Mouse (Mus musculus): ENCODE results near the gene Atp5h. TPM values are rescaled to one million over a fixed set of nuclear protein-coding genes. Genes with fewer than 3 reads are reported as not detected.

Gene Atp5h
- polyA plus RNA-seq (2015; fragmentation: Nextera tagmentation; extraction: Ambion mirVana), result 692 and 747 TPM in 2 replicates

GRCm38 (mm10) chr11:115419531-115420237 is at the start of gene Atp5h, which contains the start of gene Kctd2:
Gene Atp5h, minus strand, starts transcription at chr11:115419962.
Gene Kctd2, plus strand, starts transcription at chr11:115420128.

GRCm38 (mm10) chr11:115462243-115462891 is 42.6 kb upstream of the Atp5h start, which contains the start of gene Slc16a5:
Gene Slc16a5, plus strand, starts transcription at chr11:115462474.

DNA sequence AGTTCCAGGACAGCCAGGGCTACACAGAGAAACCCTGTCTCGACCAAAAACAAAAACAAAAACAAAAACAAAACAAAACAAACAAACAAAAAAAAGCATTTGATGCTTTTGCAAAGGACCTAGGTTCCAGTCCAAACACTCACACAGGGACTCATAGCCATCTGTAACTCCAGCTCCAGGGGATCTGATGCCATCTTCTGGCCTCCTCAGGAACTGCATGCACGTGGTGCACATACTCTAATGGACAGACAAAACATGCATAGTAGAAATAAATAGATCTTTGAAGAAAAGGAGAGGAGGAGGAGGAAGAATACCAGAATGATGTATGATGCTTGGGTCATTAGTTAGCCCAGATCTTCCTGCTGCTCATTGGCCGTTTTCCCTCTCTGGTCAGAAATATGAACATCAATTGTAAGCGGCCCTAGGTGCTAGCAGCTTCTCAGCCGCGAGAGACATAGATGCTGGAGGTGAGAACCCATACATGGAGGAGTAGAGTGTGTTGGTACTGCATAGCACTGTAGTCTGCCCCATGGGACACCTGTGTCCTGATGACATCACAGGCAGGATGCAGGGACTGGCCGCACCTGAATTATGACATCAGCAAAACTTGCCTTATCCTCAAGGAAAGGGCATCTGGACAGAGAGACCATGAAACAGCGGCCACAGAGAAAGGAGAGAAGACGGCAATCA is 20.3 kb upstream of the Atp5h start, which contains the start of gene Trim80:
Gene Trim80, plus strand, starts transcription at position 640 of the 690 bp plus-strand sequence.

DNA sequence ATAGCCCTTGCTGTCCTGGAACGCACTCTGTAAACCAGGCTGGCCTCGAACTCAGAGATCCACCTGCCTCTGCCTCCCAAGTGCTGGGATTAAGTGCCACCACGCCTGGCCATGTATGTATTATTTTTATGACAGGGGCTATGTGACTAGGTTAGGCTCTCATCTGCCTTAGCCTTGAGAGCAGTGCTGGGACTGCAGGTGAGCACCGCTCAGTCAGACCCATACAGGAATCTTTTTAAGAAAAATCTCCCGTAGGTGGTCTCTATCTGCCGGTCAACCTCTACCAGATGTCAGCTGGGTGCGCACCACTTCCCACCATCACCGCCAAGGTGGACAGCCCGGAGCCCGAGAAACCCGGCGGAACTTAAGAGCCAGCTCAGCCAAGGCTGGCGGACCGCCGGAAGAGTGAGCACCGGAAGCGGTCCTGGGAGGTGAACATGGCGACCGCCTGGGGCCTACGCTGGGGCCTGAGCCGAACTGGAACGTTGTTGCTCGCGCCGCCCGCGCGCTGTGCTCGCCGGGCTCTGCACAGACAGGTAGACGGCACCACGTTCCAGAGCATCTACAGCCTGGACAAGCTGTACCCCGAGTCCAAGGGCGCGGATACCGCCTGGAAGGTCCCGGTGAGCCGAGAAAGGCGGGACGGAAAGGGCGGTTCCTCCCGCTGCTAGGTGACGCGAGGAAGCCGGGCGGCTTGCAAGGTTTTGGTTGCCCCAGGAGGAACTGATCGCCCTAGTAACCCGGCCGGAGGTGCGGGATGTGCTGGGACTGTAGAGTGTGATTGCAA is 16.2 kb downstream of the Atp5h start, which contains the start of gene Mrpl58:
Gene Mrpl58, plus strand, starts transcription at position 415 of the 787 bp plus-strand sequence.

DNA sequence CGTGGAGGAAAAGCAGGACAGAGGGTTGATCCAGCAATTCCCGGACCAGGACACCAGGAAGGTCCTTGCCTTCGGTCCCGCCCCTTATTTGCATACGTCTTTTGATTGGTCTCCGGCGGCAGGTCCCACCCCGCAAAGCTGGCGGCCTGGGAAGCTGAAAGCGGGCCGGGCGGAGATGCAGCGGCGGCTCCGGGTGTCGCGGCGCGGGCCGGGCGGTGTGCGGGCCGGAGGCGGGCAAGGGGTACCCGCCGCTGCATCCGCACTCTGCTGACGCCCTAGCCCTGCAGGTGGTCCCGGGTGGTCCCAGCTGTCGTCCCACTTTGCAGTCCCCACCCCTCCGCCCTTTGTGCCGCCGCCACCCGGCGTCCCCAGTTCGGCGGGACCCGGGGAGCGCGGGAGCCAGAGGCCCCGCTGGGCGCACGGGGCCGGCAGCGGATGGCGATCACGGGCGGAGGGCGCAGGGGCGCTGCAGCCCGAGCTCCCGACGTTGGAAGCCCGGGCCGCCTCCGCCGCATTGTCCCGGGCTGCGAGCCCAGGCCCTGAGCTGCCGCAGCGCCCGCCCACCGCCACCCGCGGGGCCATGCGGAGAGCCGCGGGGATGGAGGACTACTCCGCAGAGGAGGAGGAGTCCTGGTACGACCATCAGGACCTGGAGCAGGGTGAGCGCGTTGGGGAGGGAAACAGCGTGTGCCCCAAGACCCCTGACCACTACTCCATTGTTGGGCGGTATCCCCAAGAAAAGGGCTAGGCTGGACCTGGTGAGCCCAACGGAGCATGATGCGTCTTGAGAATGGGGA is 37.8 kb downstream of the Atp5h start, which contains the start of gene Cdr2l:
Gene Cdr2l, plus strand, starts transcription at position 174 of the 797 bp plus-strand sequence.

GRCm38 (mm10) chr11:115367395-115367944 is 52.3 kb downstream of the Atp5h start, which contains the start of gene Hid1:
Gene Hid1, minus strand, starts transcription at chr11:115367756.

Other genes starting within 250 kb of the Atp5h start
- gene Tmem104, start 232.5 kb downstream of the Atp5h start, polyA plus RNA-seq (2015; fragmentation: Nextera tagmentation; extraction: Ambion mirVana), result 4.7 and 7.3 TPM in 2 replicates
- 14.3 and 14.4 TPM in 2 replicates for gene Nat9, start 232.1 kb downstream of the Atp5h start, polyA plus RNA-seq (2015; fragmentation: Nextera tagmentation; extraction: Ambion mirVana)
- gene Grin2c, start 152.7 kb downstream of the Atp5h start, polyA plus RNA-seq (2015; fragmentation: Nextera tagmentation; extraction: Ambion mirVana), result 0.07 and 0.08 TPM in 2 replicates
- gene Fdxr, start 142.9 kb downstream of the Atp5h start, polyA plus RNA-seq (2015; fragmentation: Nextera tagmentation; extraction: Ambion mirVana), result 9.7 and 10.0 TPM in 2 replicates
- gene Fads6, start 122.3 kb downstream of the Atp5h start, polyA plus RNA-seq (2015; fragmentation: Nextera tagmentation; extraction: Ambion mirVana), result 0.24 and 0.33 TPM in 2 replicates
- not detected in 2 replicates for gene Otop2, start 112.8 kb downstream of the Atp5h start, polyA plus RNA-seq (2015; fragmentation: Nextera tagmentation; extraction: Ambion mirVana)
- gene Ush1g, start 97.9 kb downstream of the Atp5h start, polyA plus RNA-seq (2015; fragmentation: Nextera tagmentation; extraction: Ambion mirVana), result 0.65 and 0.70 TPM in 2 replicates
- gene Otop3, start 85.2 kb downstream of the Atp5h start, polyA plus RNA-seq (2015; fragmentation: Nextera tagmentation; extraction: Ambion mirVana), result not detected in 2 replicates
- gene Hid1, start 52.2 kb downstream of the Atp5h start, polyA plus RNA-seq (2015; fragmentation: Nextera tagmentation; extraction: Ambion mirVana), result 1.3 and 2.2 TPM in 2 replicates
- 2.9 and 4.3 TPM in 2 replicates for gene Cdr2l, start 38.0 kb downstream of the Atp5h start, polyA plus RNA-seq (2015; fragmentation: Nextera tagmentation; extraction: Ambion mirVana)
- gene Mrpl58, start 16.2 kb downstream of the Atp5h start, polyA plus RNA-seq (2015; fragmentation: Nextera tagmentation; extraction: Ambion mirVana), result 80.9 and 91.3 TPM in 2 replicates
- 9.5 and 13.2 TPM in 2 replicates for gene Kctd2, start 166 bp upstream of the Atp5h start, polyA plus RNA-seq (2015; fragmentation: Nextera tagmentation; extraction: Ambion mirVana)
- gene Trim80, start 20.6 kb upstream of the Atp5h start, polyA plus RNA-seq (2015; fragmentation: Nextera tagmentation; extraction: Ambion mirVana), result not detected in 2 replicates
- gene Slc16a5, start 42.5 kb upstream of the Atp5h start, polyA plus RNA-seq (2015; fragmentation: Nextera tagmentation; extraction: Ambion mirVana), result 0.08 and 0.19 TPM in 2 replicates
- gene Armc7, start 55.7 kb upstream of the Atp5h start, polyA plus RNA-seq (2015; fragmentation: Nextera tagmentation; extraction: Ambion mirVana), result 7.4 and 8.5 TPM in 2 replicates
- gene Nt5c, start 71.9 kb upstream of the Atp5h start, polyA plus RNA-seq (2015; fragmentation: Nextera tagmentation; extraction: Ambion mirVana), result 83.3 and 90.8 TPM in 2 replicates
- 280 and 285 TPM in 2 replicates for gene Jpt1, start 94.4 kb upstream of the Atp5h start, polyA plus RNA-seq (2015; fragmentation: Nextera tagmentation; extraction: Ambion mirVana)
- 581 and 592 TPM in 2 replicates for gene Sumo2, start 116.3 kb upstream of the Atp5h start, polyA plus RNA-seq (2015; fragmentation: Nextera tagmentation; extraction: Ambion mirVana)
- 133 and 153 TPM in 2 replicates for gene Nup85, start 144.5 kb upstream of the Atp5h start, polyA plus RNA-seq (2015; fragmentation: Nextera tagmentation; extraction: Ambion mirVana)
- 48.3 and 49.0 TPM in 2 replicates for gene Mrps7, start 184.0 kb upstream of the Atp5h start, polyA plus RNA-seq (2015; fragmentation: Nextera tagmentation; extraction: Ambion mirVana)
- 8.6 and 8.9 TPM in 2 replicates for gene Gga3, start 184.1 kb upstream of the Atp5h start, polyA plus RNA-seq (2015; fragmentation: Nextera tagmentation; extraction: Ambion mirVana)
- gene Mif4gd, start 193.0 kb upstream of the Atp5h start, polyA plus RNA-seq (2015; fragmentation: Nextera tagmentation; extraction: Ambion mirVana), result 40.0 and 42.2 TPM in 2 replicates
- 12.7 and 15.1 TPM in 2 replicates for gene Slc25a19, start 208.3 kb upstream of the Atp5h start, polyA plus RNA-seq (2015; fragmentation: Nextera tagmentation; extraction: Ambion mirVana)

Measured in spleen, postnatal 0 days (tissue).